Mouse (Mus musculus): ENCODE measurements around the gene E130114P18Rik.

Gene E130114P18Rik

DNA sequence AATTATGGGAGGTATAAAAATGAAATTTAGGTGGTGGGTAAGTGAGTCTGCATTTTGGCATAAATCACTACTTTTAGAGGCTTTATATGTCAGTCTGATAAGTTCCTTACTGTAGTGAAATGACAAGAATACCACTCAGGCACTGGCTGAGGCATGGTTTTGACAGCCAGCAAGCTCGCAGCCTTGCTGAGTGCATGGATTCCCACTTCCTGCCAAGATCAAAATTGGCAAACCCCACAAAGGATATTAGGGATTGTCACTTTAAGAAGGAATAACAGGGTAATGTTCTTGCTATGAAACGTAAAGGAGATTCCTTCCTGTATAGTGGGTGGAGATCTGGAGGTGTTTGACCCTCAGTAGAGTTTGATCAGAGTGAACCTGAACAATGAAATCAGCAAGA is 27.4 kb upstream of the E130114P18Rik start:
- no peak for DNase-seq (ENCODE audit: low read depth, low spot score)

DNA sequence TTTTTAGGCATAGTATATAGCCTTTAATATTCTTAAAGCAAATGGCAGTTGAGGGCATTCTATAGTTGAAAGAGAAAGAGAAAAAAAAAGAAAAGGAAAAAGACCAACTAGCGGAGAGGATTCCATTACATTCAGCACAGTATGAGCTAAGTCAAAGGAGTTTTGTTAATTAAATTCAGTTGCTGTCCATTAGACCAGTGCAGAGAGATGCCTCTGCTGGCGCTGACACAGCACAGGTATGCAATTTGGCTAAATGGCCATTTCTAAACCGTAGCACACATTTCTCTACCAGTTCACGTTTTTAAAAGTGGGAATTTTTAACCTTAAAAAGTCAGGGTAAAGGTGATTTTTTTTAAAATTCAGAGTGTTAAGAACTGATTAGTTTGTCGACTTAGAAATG is 26.8 kb upstream of the E130114P18Rik start:
- no peak for DNase-seq (ENCODE audit: low read depth, low spot score)

DNA sequence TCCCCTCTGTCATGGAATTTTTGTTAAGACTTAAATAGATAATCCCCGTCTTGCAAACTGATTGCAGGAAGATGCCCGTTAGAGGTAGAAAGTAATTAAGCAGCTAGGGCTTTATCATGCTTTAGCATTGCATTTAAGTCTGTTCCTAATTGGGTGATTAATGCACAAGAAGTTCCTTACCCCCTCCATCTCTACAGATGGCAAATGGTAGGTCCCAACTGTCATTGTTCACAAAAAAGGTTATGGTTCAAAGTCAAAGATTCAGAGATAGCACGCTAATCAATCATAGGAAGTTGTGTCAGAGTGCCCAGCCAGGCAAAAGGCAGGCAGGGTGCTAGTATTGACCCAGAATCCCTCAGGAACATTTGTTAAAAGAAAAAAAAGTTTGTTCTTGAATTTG is 25.9 kb upstream of the E130114P18Rik start:
- no peak for DNase-seq (ENCODE audit: low read depth, low spot score)

DNA sequence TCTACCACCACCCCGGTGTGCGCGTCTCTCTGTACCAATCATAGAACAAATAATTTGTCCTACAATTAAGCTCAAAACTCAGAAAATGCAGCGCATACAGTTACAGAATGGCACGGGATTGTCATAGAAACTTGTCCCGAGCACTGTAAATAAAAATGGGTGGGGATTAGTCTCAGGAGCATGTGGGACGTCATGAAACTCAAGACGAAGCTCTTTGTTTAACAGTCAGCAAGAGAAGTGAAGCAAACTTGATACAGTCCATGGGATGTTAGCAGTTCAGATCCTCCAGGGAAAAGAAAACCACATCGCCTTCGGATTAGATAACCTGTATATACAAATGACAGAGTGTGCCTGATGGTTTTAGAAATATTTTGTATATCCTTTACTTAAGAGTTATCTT is 18.6 kb upstream of the E130114P18Rik start:
- no peak for DNase-seq (ENCODE audit: low read depth, low spot score)

DNA sequence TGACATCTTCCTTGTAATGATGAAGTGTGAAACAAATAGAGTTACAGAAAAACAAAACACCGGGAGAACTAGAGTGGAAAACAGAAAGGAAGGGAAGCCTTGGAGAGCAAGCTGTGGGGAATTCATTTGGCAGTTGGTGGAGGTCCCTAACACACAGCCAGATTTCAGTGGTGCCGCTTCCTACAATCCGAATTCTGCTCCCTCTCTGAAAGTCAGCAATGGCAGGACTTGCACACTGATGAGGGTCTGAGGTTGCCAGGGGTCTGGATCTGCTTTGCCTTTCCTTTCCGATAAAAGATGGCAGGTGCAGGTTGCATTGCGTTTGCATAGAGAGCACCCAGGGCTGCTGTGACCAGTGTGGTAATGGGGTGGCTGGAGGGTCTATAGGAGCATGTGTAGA is 18.1 kb upstream of the E130114P18Rik start:
- DNase-seq (ENCODE audit: low read depth, low spot score) = no peak

DNA sequence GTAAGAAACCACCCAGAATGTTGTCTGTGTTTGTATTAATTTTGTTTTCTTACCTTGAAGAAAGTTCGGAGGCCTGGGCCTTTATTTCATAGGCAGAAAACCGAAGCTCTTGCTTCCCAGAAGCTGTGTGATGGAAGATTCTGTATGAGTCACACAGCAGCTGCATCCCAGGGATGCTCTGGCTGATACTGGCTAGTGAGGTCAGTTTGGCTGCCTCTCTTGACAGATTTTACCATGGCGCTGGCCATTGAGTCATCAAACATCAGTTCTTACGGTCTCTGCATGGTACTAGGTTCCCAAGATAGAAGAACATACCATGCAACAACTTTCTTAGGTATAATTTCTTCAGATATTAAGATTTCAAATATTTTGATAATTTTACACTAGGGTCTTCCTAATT is 17.0 kb upstream of the E130114P18Rik start:
- no peak for DNase-seq (ENCODE audit: low read depth, low spot score)

DNA sequence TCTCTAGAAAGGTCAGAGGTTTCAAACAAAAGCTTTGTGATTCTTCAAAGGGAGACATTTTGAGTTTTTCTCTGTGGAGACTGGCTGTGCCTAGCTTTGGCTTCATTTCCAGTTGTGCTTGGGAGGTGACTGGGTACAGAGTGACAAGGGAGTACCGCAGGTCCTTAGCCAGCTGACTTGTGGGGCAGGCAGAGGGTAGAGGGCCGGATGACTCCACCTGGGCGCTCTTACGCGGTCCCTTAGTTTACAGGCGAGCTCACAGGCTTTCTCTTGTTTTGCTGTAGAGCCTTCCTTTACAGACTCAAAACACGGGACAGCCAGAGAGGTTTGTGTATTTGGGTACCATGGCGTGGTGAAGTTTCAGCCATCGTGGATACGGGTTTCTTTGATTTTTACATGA is 16.1 kb upstream of the E130114P18Rik start:
- no peak for DNase-seq (ENCODE audit: low read depth, low spot score)

DNA sequence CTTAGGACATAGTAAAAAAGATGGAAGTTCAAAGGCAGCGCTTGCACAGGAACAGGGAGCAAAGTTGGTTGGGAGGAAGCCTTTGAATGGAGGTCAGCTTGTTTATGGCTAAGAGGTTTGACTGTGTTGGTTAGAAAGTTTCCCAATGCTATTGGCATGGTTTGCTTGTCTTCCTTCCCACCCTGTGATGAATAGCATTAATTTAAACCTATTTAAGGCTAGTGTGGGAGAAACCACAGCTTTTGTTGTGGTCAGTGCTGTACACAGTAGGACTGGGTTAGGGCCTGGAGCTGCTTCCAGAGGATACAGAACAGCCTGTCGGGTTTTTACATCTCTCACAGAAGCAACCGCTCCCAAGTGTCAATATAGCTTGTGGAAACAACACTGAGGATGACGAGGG is 10.7 kb upstream of the E130114P18Rik start:
- no peak for DNase-seq (ENCODE audit: low read depth, low spot score)

DNA sequence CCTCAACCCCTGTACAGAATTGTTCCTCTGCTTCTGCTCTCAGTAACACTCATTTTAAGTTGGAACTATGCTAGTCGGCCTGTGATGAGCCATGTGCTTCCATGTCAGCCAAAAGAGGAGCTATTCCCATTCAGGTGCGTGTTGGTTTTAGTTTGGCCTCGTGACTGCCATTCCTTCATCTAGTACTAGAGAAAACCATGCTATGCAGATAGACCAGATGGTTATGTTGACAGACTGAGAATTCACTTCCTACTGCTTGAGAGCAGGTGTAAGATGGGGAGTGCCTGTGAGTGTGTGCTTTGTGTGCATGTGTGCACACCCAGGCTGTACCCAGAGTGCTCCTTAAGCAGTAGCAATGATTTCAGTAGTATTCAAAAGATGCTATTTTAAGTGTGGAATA is 9.6 kb upstream of the E130114P18Rik start:
- no peak for DNase-seq (ENCODE audit: low read depth, low spot score)

DNA sequence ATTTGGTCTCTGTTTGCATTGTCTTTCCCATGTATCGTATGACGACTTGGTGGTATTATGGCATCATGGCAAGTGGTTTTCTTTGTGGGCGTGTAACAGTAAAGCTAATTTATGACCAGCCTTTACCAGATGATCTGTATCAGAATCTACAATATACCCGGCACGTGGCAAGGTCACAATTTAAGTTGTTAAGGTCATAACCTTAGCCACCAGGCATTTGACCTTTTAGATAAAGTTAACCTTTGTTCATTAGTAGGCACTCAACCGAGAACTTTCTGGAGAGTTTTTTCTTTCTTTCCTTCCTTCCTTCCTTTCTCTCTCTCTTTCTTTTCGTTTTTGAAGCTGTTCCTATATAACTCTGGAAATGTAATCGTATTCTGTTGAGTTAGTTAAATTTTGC is 8.7 kb upstream of the E130114P18Rik start:
- DNase-seq (ENCODE audit: low read depth, low spot score) = no peak

DNA sequence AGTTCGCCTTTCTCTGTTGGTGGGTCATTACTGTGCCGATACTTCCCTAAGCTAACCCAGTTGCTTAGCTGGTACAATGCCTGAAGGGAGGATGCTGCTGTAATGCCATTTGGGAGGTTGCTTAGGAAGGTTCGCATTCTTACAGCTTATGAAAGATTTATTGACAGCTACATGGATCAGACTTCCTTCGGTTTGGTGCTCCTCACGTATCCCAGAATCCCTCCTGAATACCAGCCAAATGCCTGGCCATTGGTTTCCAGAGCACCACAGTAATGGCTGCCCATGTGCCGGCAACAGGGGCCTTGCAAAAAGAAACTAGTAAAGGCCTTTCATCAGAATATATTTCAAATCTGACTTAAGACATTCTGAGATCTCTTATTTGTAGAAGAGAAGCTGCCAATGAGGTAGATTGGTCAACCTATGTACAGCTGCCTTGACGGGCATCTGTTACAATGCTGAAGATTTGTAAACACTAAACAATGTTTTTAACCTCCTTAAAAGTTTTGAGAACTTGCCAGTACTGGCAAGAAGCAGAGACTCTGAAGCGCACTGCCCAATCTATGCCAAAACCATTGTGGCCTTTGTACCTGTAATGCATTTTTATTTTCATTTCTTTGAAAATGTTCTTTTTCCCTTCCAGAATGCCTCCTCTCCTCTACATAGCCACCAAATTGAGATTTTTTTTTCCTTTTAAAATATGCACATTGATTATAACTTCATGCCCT is 7.8 kb upstream of the E130114P18Rik start:
- no peak for DNase-seq (ENCODE audit: low read depth, low spot score)

DNA sequence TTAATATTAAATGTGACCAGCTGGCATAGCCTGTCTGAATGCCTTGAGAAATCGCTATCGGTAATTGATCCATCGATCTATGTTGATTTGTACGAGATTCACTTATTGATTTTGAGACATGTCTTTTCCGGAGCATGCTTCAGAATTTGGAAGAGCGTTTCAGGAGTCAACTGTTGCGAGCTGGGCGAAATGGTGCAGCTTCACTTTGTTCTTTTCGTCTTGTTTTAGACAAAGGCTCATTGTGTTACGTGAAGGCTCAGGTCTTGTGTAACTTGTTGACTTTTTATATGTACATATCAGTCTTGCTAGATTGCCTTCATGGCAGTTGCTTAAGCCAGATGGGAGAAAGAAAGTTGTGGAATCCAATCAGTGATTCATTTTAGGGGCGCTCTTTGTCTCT is 6.4 kb upstream of the E130114P18Rik start:
- no peak for DNase-seq (ENCODE audit: low read depth, low spot score)

DNA sequence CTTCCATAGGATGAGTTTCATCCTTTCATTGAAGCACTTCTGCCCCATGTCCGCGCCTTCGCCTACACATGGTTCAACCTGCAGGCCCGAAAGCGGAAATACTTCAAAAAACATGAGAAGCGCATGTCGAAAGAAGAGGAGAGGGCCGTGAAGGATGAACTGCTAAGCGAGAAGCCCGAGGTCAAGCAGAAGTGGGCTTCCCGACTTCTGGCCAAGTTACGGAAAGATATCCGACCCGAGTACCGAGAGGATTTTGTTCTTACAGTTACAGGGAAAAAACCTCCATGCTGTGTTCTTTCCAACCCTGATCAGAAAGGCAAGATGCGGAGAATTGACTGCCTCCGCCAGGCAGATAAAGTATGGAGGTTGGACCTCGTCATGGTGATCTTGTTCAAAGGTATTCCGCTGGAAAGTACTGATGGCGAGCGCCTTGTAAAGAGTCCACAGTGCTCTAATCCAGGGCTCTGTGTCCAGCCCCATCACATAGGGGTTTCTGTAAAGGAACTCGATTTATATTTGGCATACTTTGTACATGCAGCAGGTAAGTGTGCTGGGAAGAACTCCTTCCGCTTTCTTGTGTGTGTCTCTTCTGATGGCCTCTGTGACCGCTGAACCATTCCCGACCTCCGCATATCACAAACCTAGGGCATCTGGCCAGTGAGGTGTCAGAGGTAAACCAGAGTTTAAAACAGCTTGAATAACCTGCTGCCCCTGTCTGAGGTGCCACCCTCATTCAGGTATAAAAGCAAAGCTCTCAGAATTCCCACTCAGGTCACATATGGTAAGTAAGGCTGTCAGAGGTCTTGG is 5.4 kb upstream of the E130114P18Rik start:
- DNase-seq (ENCODE audit: low read depth, low spot score) = no peak

DNA sequence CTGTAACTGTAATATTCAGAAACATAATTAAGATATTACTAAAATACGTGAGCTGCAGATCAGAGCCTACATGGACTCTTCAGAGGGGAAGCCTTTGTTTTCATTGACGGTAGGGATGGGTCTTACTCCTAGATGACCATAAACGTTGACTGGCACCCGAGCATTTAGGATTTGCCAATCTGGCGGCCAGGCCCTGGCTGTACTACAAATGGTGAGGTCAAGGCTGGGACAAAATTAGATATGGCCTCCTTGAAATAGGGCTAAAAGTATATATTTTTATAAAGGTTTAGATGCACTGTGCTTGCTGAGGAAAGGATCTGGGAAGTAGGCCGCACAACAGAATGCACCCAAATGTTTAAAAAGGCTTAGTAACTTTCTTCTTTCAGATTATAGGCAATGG is 4.6 kb upstream of the E130114P18Rik start:
- no peak for DNase-seq (ENCODE audit: low read depth, low spot score)

DNA sequence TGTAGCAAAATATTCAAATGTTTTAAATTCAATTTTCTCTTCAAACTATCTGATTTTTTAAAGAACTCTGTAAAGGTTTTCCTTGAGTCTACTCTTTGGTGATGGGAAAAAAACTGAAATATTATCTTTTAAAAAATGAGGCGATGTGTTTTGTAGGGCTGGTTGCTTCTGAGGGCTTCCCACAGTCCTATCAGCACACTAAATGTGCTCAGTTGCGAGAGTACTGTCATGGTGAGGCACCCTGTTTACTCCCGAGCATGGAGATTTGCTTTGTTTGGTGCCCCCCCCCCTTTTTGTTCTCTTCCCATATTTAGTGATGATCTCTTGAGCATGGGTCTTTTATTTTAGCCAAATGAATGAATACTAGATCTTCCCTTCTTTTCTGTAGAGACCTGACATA is 4.2 kb upstream of the E130114P18Rik start:
- no peak for DNase-seq (ENCODE audit: low read depth, low spot score)

DNA sequence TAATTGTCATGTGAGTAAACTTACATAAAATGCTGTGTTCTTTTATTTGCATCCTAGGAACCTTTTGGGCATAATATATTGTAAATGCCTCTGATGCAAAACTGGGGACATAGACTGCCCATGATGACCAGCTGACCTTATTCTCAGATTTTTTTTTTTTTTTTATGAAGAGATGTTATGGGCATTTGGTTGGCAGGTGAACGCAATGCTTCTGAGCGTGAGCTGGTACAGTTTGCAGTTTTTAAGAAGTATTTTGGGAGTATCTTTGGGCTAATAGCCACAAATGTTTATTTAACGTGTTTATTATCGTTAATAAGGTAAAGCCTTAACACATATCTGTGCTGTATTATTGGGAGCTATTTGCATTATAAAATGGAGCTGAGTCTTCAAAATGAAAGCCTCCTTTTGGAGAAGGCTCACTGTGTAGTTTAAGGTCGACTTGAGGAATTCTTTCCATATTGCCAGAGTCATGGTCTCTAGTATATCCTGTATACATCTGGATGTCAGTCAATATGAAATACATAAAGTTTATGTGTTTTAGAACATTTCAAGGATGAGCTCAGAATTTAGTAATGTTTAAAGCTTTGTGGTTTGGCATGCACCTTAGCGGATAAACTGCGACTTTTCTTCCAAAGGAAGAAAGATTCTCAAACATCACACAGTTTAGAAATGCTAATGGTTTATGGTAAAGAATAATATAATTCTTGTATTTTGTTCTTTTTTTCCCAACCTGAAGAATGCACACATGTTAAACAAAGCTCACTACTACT is 3.0 kb upstream of the E130114P18Rik start:
- DNase-seq (ENCODE audit: low read depth, low spot score) = no peak

DNA sequence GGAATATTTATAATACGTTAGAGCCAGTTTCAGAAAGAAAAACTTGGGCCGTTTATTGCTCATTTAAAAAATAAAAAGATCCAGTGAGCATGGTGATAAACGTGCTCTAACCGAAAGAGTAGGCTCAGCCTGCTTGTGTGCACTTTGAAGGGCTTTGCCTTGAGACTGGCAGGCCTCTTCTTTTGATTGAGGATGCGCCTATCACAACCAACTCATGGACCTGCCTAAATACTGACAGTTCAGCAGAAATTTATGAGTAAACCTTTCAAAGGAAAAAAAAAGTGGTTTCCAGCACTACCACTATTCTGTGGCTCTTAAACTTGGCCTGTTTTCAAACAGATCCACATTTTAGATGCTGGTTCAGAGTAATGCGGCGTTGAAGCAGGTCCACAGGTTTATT is 2.1 kb upstream of the E130114P18Rik start:
- DNase-seq (ENCODE audit: low read depth, low spot score) = no peak

DNA sequence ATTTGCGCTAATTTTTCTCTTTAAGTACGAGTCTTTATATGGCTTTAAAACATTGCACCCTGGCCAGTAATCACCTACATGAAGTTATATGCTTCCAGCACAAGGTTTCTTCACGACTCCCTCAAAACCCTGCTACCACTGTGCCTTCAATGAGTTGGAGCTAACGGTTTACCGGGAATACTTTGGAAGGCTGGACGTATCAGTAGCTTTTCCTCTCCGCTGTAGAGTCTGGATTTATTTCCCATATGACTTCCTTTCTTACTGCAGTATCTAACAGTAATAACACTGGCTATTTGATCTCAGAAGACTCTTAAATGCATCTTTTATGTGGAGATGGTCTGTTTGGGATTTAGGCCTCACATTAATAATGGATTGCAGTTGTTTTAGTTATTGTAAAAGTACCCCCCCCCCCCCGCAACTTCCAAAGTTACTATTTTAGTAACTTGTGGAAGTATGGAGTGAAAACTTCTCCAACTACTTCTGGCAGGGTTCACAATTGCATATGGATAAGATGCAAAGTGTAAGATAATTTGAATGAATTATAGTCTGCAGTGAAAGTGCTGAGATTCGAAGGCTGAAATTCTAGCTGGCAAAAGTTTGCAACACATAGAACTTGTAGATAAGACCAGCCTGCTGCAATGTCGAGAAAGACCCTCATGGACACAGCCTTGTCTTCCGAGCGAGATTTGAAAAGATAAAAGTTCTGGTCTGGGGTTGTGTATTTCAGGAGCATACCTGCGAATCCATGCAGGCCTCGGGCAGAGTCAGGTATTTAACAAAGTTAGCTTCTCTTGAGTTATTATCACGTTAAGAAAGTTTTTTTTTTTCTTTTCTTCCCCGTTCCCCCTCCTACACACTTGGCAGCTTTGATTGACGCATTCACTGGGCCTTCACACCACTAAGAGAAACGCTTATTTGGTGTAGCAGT is 1.4 kb upstream of the E130114P18Rik start:
- DNase-seq (ENCODE audit: low read depth, low spot score) = no peak

DNA sequence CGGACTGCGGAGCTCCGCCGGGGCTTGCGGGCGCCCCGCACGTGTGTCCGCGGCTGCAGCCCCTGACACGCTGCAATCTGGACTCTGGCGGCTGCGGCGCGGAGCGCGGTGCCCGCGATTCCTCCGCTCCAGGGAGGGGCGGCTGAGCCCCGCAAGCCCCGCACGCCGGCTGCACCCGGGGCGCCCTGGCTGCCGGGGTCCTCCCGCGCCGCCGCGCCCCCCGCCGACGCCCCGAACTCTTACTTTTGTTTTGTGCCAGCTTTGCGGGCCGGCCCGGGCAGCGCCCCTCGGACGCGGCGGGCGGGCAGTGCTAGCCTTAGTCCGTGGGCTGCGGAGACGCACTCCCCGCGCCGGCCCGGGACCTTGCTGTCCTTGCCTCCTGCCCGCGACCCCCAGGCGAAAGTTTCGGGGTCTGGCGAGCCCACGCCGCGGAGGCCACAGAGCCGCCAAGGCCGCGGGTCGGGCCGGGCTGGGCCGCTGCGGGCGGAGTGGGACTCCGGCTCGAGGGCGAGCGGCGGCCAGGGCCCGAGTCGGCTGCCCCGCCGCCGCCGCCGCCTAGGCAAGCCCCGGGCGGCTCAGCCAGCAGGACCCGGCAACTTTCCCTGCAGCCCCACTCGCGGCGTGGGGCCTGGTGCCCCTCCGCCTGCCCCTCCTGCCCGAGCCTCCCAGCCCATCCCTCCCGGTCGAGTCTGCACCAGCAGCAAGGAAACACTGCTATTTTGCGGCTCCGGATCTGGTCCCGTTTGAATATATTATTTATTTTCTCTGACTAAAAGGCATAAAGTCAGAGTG is 529 bp upstream of the E130114P18Rik start:
- DNase-seq (ENCODE audit: low read depth, low spot score) = no peak

DNA sequence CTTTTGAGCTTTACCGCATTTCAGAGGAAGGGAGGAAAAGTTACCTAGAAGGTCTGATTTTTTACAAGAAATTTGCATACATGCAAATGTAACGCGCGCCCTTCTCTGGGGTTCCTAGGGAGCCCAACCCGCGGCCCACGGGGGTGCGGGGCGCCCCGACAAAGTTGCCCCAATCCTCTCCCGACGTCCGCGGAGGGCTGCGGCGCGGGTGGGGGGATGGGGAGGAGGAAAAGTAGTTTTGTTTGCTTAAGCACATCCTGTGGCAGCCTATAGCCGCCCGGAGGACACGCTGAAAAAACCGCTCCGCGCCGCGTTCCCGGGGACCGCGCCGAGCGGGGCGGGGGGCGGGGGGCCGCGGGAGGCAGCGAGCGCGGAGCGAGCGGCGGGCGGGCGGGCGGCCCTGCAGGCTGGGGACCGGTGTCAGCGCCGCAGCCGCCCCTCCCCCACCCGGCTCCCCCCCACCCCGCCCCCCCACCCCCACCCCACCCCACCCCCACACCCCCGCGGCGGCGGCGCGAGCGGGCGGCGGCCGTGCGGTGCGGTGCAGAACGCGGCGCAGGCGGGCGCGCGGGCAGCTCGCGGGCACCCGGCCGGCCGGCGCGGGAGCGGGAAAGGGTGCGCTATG is 685 bp downstream of the E130114P18Rik start:
- DNase-seq (ENCODE audit: low read depth, low spot score) = no peak

Data from WW6 (cell line).